Mouse (Mus musculus) frontal cortex, adult 2 months (tissue): ENCODE measurements around the gene Pfdn5. TPM values are rescaled to one million over a fixed set of nuclear protein-coding genes. Genes with fewer than 3 reads are reported as not detected.

Experiments
- DNase-seq, 2 experiments: peaks; one replicate each; pipeline ENCODE4 v3.0.0; 2022; ENCODE audit warnings: low spot score in 1 of 2; ENCODE audit errors: extremely low spot score in 1 of 2
- polyA plus RNA-seq: library from polyadenylated mRNA; depleted of rRNA; stranded (reverse); fragments of >200 nt; gene quantifications from 2 replicates; pipeline ENCODE4 v1.2.3, GENCODE M21; 2012; rRNA removed

The Pfdn5 gene
- 485 and 514 TPM in 2 replicates for polyA plus RNA-seq

DNA sequence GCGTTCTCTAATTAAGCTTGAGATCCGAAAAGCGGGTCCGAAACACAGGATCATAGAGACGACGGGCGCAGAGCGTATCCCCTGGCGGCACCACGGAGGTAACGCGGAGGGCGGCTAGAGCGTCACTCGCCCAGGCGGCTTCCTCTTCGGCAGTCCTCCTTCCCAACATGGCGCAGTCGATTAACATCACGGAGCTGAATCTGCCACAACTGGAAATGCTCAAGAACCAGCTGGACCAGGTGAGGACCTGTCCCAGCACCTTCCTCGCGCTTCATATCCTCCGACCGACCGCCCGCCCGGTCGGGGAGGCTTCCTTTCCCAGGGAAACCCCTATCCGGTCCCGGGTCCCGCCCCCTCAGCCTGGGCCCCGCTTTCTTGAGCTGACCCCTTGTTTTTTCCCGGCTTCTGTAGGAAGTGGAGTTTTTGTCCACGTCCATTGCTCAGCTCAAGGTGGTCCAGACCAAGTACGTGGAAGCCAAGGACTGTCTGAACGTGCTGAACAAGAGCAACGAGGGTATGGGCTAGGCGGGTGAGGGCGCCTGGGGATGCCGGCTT is at the start of gene Pfdn5:
Pfdn5 (plus strand) TSS at position 95 of the 555 bp plus-strand sequence.
- DNase-seq, result peak; percentile 53 to 93

DNA sequence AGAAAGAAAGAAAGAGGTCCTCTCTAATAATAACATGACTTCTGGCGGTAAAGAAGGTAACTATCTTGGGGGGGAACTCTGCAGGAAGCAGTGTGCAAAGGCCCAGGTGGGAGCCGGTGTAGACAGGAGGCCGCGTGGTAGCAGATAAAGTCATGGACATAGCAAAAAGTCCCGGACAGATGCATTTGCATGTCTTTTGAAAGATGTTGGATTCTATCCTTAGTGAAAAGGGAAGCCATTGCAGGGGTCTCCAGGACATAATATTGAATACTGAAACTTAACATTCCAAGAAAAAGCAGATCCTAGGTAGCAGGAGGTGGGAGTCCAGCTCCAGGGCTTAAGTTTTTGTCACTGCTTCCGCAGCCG is 47.2 kb upstream of the Pfdn5 start:
- DNase-seq, result no peak

DNA sequence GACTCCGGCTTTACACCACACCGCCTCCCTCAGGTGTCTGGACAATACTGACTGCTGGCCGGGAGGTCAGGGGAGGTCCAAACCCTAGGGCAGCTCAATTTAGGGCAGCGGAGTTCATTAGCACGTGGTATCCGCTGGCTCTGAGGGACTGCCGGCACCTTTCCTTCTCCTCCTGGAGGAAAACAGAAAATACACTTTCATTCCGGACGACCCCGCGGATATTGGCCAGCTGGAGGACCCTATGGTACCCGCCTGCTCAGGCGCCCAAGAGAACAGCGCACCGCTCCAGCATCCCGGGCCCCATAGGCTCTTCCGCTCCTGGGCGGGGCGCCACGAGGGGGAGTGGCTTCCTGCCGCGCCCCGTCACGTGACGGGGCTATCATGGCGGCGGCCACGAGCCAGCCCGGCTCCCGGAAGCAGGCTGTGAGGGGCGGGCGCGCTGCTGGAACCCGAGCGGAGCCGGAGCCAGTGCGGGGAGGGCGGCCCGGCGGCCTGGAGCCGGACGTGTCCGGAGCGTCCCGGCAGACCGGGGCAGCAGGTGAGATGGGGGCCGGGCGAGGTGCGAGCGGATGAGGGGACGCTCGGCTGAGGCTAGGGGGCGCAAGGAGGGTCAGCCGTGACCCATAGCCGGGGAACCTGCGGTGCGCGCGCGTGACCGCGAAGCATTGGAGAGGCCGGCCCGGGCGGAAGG is 46.7 kb upstream of the Pfdn5 start, which contains the start of gene Mfsd5:
Mfsd5 (plus strand) TSS at position 363 of the 691 bp plus-strand sequence.
- peak in 1 of 2 experiments; percentile 81 for DNase-seq

DNA sequence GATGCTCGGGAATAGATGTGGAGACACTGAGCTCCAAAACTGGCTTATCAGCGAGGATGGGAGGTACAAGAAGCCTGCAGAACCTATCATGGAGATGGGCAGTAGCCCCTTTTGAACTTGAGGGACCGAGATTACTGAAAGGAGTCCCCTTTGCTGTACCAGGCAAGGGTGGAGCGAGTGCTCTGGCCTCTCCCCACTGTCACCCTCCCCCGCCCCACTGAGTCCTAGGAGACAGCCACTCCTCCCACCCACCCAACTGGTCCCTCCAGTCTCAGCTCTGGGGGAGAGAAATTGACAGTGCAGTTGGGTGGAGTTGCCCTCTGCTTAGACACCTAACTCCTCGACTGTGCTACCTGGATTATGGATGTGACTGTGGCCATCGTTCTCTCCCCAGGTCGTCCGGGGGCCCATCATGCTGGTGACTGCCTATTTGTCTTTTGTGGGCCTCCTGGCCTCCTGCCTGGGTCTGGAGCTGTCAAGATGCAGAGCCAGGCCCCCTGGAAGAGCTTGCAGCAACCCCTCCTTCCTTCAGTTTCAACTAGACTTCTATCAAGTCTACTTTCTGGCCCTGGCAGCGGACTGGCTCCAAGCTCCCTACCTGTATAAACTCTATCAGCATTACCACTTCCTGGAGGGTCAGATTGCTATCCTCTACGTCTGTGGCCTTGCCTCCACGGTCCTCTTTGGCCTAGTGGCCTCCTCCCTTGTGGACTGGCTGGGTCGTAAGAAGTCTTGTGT is 46.0 kb upstream of the Pfdn5 start:
- DNase-seq, result no peak

DNA sequence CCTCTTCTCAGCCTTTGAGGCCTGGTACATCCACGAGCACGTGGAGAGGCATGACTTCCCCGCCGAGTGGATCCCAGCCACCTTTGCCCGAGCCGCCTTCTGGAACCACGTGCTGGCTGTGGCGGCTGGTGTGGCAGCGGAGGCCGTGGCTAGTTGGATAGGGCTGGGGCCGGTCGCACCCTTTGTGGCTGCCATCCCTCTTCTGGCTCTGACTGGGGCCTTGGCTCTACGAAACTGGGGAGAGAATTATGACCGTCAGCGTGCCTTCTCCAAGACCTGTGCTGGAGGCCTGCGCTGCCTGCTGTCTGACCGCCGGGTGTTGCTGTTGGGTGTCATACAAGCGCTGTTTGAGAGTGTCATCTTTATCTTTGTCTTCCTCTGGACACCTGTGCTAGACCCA is 45.3 kb upstream of the Pfdn5 start:
- no peak for DNase-seq

DNA sequence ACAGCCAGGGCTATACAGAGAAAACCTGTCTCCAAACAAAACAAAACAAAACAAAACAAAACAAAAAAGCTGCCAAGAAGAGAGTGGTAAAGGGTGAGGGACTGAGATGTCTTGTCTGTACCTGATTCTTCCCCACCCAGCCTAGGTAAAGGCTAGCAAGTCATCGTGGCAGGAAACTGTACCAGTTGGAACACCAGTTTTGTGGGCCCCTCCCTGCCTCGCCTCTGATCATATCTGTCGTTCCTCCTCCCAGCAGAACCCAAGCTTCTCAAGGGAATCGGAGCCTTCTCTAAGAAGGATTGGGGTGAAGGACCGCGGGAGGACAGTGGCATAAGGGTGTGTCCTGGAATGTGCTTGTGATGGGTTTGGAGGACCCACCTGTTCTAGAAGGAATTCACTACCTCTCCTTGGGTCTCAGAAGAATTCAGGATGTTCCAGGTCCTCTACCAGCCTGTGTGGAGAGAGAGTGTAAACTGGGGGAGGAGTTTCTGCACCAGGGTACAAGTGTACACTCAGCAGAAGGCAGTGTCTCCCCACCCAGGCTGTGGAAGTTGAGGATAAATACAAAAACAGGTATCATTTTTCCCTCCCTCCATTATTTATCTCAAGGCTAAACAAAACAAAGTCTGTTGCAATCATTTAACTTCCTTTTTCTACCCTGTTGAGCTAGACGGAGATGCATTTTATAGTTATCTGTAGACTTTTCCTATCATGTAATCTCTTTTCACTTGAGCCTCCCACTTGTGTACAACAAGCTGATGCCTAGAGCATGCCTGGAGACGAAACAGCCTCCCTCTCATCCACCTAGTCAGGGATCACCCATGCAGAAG is 43.2 kb upstream of the Pfdn5 start:
- DNase-seq, result no peak

DNA sequence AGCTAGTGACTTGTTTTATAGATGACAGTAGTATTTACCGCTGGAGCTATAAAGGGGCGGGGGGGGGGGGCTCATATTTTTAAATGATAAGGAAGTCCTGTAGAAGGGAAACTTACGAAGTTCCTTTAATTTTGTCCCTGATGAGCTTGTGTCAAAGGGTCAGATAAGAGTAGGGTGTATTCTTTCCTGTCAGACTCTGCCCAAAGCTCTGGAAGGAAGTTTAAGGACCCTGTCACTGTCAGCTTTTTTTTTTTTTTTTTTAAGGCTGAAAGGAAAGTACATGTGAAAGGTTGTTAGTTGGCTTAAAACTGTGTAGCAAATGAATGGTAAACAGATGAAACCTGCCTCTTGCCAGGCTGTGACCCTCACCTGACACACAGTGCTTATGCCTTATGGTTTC is 42.3 kb upstream of the Pfdn5 start:
- no peak for DNase-seq

DNA sequence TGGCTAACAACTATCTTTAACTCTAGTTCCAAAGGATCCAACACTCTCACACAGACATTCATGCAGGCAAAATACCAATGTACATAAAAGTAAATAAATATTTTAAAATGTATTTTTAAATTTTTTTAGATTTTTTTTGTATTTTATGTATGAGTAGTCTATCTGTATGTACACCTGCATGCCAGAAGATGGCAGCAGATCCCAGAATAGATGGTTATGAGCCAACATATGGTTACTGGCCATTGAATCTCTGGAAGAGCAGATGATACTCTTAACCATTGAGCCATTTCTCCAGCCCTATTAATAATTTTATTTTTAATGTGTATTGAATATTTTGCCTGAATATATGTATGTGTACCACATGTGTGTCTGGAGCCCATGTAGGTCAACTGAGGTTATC is 38.5 kb upstream of the Pfdn5 start:
- peak in 1 of 2 experiments; percentile 63 for DNase-seq

DNA sequence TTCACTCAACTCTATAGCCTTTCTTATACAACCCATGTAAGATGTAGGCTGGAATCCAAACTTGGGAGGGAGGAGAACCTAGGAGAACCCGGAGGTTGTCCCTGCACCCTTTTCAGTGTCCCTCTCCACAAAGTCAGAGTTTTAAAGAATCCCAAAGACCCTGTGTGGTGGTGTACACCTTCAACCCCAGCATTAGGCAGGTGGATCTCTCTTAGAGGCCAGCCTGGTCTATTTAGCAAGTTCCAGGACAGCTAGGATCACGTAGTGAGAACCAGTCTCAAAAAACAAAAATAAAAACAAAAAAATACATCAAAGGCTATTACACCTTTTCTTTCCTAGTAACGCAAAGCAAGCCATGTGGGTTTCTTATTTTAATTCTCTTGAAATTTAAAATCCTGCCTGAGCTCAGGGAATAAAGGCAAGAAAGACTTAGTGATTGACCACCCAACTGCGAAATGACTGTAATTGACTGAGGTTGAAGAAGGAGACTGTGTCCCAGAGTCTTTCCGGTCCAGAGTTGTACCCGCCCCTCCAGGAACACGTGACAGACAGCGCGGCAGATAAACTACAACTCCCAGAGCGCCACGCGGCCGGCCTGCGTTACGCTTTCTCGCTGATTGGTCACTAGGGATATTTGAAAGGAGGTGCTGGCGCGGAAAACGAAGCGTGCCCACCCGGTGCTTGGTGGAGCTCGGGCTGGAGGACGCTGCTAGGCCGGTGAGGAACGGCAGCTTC is 30.1 kb upstream of the Pfdn5 start, which contains the start of gene Espl1:
Espl1 (plus strand) TSS at position 634 of the 735 bp plus-strand sequence.
- peak; percentile 90 to 96 for DNase-seq

DNA sequence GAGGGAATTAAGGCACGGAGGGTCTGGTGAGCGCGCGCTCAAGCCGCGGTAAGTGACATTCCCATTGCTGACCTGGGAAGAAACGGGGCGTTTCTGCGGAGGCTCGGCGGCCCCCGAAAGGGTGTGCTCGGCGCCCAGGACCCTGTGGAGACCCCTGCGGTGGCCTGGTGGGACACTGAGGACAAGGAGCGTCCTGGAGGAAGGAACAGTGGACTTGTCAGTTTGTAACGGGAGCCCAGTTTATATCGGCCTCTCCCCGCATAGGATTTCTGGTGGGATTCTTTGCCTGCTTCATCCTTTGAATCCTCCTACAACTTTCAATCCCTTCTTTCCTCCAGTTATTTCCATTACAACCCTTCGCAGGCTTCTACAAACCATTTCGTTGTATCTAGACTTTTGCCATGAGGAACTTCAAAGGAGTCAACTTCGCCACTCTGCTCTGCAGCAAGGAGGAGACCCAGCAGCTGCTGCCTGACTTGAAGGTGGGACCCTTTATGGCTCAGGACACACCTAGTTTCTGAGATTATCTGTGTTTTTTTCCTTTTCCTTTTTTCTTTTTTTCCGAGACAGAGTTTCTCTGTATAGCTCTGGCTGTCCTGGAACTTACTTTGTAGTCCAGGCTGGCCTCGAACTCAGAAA is 29.4 kb upstream of the Pfdn5 start:
- DNase-seq, result no peak

DNA sequence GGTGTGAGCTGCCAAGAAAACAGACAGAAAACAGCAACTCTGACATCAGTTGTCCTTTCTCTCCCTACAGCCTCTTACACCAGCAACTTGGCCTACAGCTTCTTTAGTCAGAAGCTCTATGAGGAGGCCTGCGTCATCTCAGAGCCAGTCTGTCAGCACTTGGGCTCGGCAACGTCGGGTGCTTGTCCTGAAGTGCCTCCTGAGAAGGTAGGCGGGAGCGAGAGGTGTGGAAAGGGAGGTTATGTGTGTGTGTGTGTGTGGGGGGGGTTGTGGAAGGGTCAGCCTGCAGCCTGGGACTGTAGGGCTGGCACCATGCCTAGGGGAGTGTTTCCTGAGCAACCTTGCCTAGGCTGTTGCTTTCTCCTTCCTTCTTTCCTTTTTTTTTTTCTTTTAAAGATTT is 23.4 kb upstream of the Pfdn5 start:
- no peak for DNase-seq

DNA sequence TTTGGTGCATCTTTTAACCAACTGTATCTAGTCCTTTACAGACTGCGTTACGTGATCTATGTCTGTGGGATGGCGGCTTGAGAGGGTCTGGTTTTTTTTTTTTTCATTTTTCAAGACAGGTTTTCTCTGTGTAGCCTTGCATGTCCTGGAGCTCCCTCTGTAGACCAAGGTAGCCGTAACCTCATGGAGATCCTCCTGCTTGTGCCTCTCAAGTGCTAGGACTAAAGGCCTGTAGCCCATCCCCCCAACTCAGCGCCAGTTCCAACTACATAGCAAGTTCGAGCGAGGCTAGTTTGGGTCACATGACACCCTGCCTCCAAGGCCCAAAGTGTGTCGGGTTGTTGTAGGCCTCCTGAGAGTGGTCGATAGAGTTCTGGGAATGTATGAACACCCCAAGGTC is 17.2 kb upstream of the Pfdn5 start:
- DNase-seq, result no peak

DNA sequence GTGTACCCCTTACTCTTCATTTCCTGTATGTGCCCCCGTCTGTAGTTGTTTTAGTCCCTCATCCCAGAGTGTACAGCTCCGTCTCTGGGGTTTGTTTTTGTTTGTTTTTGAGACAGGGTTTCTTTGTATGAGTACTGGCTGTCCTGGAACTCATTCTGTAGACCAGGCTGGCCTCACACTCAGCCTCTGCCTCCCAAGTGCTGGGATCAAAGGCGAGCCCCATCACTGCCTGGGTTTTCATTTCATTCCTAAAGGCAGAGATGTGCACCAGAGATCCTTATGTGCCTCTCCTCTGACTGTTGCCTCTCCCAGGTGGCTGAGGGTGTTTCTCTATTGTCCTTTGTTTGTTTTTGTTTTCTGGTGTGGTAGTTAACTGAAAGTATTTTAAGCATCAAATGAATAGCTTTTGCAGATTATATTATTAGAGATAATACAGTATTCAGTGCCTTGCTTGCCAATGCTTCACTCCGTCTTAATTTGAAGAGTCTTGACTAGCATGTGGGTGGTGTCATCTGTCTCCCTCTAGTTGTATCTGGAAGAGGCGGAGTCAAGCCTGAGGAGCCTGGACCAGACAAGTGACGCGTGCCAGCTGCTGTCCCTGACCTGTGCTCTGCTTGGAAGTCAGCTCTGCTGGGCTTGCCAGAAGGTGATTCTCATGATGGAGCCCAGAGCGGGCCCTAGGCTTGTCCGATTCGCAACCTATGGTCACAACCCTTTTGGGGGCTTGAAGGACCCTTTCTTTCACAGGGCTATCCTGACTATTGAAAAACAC is 15.7 kb upstream of the Pfdn5 start:
- no peak for DNase-seq

DNA sequence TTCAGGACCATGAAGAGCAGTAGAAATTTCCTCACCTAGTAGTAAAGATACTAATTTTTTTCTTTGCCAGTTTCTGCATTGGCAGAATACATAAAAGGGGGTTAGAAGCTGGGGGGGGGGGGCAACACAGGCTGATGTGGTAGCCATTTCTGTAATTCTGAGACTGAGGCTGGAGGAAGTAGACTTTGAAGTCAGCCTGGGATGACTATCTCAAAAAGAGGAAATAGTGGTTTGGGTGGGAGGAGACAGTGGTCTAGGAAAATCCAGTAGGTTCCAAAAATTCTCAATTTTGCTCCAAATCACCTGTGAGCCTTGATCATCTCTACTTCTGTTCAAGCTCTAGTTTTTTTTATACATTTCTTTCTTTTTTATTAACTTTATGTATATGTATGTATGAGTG is 14.4 kb upstream of the Pfdn5 start:
- DNase-seq, result no peak

DNA sequence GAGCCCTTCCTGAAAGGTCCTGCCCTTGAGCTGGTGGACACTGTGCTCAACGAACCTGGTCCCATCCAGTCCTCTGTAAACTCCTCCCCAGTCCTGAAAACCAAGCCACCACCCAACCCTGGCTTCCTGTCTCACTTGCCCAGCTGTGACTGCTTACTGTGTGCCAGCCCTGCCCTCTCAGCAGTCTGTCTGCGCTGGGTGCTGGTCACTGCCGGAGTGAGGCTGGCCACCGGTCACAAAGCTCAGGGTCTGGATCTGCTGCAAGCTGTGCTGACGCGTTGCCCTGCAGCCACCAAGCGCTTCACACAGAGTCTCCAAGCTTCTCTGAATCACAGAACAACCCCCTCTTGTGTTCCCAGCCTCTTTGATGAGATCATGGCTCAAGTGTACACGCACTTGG is 10.6 kb upstream of the Pfdn5 start:
- DNase-seq, result peak in 1 of 2 experiments; percentile 16

DNA sequence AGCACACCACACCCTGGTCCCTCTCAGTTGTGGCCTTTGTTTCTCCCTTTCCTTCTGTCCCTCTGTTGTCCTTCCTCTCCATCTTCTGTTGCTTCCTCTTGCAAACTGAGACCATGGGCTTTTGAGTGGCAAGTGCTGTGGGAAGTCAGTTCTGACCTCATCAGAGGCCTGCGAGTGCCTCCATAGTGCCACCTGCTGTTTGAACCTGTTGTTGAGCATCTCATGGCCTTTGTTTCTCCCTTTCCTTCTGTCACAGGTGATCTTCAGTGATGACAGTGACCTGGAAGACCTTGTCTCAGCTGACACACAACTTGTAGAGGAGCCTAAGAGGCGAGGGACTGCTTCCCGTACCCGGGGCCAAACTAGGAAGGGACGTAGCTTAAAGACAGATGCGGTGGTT is 9.7 kb upstream of the Pfdn5 start:
- DNase-seq, result peak in 1 of 2 experiments; percentile 84

DNA sequence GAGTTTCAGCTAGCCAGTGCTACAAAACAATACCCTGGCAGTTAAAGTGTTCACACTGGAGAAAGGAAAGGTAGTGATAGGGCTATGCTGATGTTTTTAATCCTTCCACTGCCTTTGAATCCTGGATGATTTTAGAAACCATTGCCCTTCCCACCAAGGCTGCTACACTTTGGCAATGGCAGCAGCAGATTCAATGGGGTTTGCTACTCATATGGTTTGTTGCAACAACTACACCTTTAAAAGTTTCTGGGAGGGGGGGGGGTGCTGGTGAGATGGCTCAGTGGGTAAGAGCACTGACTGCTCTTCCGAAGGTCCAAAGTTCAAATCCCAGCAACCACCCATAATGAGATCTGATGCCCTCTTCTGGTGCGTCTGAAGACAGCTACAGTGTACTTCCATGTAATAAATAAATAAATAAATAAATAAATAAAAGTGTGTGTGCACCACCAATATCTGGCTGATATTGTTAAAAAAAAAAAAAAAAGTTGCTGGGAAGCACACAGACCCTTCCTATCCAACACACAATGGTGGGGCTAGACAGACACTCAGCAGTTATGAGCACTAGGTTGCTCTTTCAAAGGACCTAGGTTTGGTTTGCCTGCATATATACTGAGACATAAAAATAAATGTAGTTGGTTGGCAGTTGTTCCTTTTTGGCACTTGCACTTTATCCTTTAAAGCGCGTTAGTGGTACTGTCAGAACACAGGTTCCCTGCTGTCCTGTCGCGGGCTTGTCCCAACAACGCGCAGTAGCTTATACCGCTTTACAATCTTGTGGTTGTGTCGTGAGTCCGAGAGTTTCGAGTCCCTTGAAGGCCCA is 1.1 kb upstream of the Pfdn5 start:
- DNase-seq, result no peak

DNA sequence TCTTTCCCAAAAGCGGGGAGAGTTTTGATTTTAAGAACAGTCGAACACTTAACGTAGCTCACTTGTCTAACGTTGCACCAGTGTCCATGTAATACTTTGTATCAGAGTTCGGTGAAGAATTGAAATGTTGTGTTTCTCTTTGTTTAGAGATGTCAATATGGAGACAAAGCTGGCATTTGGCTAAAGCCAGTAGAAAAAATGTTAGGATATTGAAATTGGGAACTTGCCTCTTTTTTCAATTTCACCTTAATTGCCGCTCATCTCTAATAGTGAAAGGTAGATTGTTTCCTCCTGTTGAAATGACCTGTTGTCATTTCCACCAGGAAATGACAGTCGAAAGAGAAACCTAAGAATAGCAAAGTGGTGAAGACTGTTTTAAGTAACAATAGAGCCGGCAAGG is 976 bp downstream of the Pfdn5 start:
- no peak for DNase-seq
